Mouse (Mus musculus) small intestine, adult 2 months (tissue): Measurements from ENCODE around the gene Stx8. TPM values are rescaled to one million over a fixed set of nuclear protein-coding genes. Genes with fewer than 3 reads are reported as not detected.

Source experiments
- H3K27ac ChIP-seq: fragments of 200-500 bp; 2 replicates; pipeline ENCODE4 v1.5.1; 2012; ENCODE audit warnings: low read depth, low read length, control low read depth, inconsistent platforms; ENCODE audit not compliant: insufficient read depth
- H3K27me3 ChIP-seq: fragments of 200-500 bp; 2 replicates; pipeline ENCODE4 v1.6.1; 2012; ENCODE audit warnings: mild to moderate bottlenecking, moderate library complexity, low read length, inconsistent platforms; ENCODE audit not compliant: control insufficient read depth, insufficient read depth
- H3K36me3 ChIP-seq: fragments of 200-500 bp; 2 replicates; pipeline ENCODE4 v1.6.1; 2012; ENCODE audit warnings: mild to moderate bottlenecking, low read length, control low read depth, inconsistent platforms; ENCODE audit not compliant: control insufficient read depth, insufficient read depth
- H3K4me1 ChIP-seq: fragments of 200-500 bp; 2 replicates; pipeline ENCODE4 v1.6.1; 2012; ENCODE audit warnings: low read length, inconsistent platforms, mixed read lengths; ENCODE audit not compliant: control insufficient read depth, insufficient read depth, insufficient read length
- H3K4me3 ChIP-seq: fragments of 200-500 bp; 2 replicates; pipeline ENCODE4 v1.5.1; 2012; ENCODE audit warnings: low read depth, mild to moderate bottlenecking, control low read depth, inconsistent platforms, low read length, moderate library complexity
- CTCF ChIP-seq: fragments of 200-500 bp; IDR thresholded peaks from 2 replicates; pipeline ENCODE4 v1.5.1; 2012; ENCODE audit warnings: low read depth, mild to moderate bottlenecking, control low read depth, inconsistent platforms, low read length, moderate library complexity, mixed read lengths; ENCODE audit not compliant: insufficient replicate concordance, insufficient read length; ENCODE audit errors: extremely low read depth
- POLR2A ChIP-seq: fragments of 200-500 bp; IDR thresholded peaks from 2 replicates; pipeline ENCODE4 v1.6.1; 2012; ENCODE audit warnings: low read depth, mild to moderate bottlenecking, control low read depth, inconsistent platforms, low read length, moderate library complexity
- WGBS: fragments of 180-500 bp; shearing (Covaris S2); methylation state at CpG from one replicate; pipeline ENCODE4 v1.1.7; 2018; 5-methylcytosine and 5-hydroxymethylcytosine counted together
- polyA plus RNA-seq: library from polyadenylated mRNA; depleted of rRNA; stranded (reverse); fragments of >200 nt; gene quantifications from 2 replicates; pipeline ENCODE4 v1.2.3, GENCODE M21; 2012

The Stx8 gene
- polyA plus RNA-seq, 1 experiment: 2.4 TPM

GRCm38 (mm10) chr11:68168427-68168826 lies 202.4 kb downstream of the Stx8 start:
- 92% methylated on average over 4 of the region's 4 CpGs for WGBS
- H3K27me3 ChIP-seq: no peaks in the 10 kb centered on the region

GRCm38 (mm10) chr11:68171973-68172647 lies 206.1 kb downstream of the Stx8 start:
- H3K4me3 ChIP-seq: no peak overlapping the region
- TF ChIP-seq CTCF: no peak
- TF ChIP-seq POLR2A: no peak
- no peak overlapping the region for H3K27ac ChIP-seq
- H3K36me3 ChIP-seq: no peaks in the 10 kb centered on the region
- WGBS: 81% methylated on average over 7 of the region's 7 CpGs
- H3K4me1 ChIP-seq: no peaks in the 10 kb centered on the region
- no peaks in the 10 kb centered on the region for H3K27me3 ChIP-seq

More at GRCm38 (mm10) chr11:68168427-68168826, 202.4 kb downstream of the Stx8 start:
- H3K4me3 ChIP-seq: no peak overlapping the region
- H3K4me1 ChIP-seq: no peaks in the 10 kb centered on the region
- H3K36me3 ChIP-seq: no peaks in the 10 kb centered on the region
- no peak overlapping the region for H3K27ac ChIP-seq
- no peak for TF ChIP-seq POLR2A
- no peak for TF ChIP-seq CTCF

GRCm38 (mm10) chr11:68172648-68173045 lies 206.7 kb downstream of the Stx8 start:
- Histone ChIP-seq H3K4me3 (no peak overlapping the region), H3K36me3 (no peaks in the 10 kb centered on the region), H3K27me3 (no peaks in the 10 kb centered on the region), H3K4me1 (no peaks in the 10 kb centered on the region), H3K27ac (no peak overlapping the region)
- WGBS: 57% methylated on average over 4 of the region's 4 CpGs
- no peak for TF ChIP-seq POLR2A
- TF ChIP-seq CTCF: no peak

- H3K36me3 ChIP-seq: no peaks in the 10 kb centered on the region
- no peaks in the 10 kb centered on the region for H3K27me3 ChIP-seq
- H3K4me1 ChIP-seq: no peaks in the 10 kb centered on the region
- no peak overlapping the region for H3K27ac ChIP-seq
- WGBS: 49% methylated on average over 4 of the region's 4 CpGs
- TF ChIP-seq CTCF (no peak), POLR2A (no peak)
- no peak overlapping the region for H3K4me3 ChIP-seq
Observed at GRCm38 (mm10) chr11:68176550-68176949, 210.6 kb downstream of the Stx8 start.

GRCm38 (mm10) chr11:68177415-68177814 lies 211.4 kb downstream of the Stx8 start:
- Histone ChIP-seq H3K27ac (no peak overlapping the region), H3K27me3 (no peaks in the 10 kb centered on the region), H3K4me1 (no peaks in the 10 kb centered on the region), H3K4me3 (no peak overlapping the region), H3K36me3 (no peaks in the 10 kb centered on the region)
- TF ChIP-seq CTCF (no peak), POLR2A (no peak)
- 82% methylated on average over 7 of the region's 7 CpGs for WGBS

GRCm38 (mm10) chr11:68185647-68186046 lies 219.7 kb downstream of the Stx8 start:
- no peak for TF ChIP-seq CTCF
- TF ChIP-seq POLR2A: no peak
- WGBS: 98% methylated on average over 3 of the region's 3 CpGs
- Histone ChIP-seq H3K27me3 (no peaks in the 10 kb centered on the region), H3K27ac (no peak overlapping the region), H3K4me3 (no peak overlapping the region), H3K36me3 (no peaks in the 10 kb centered on the region), H3K4me1 (0 out of 2 replicates have a peak, but pooled peaks cover 2% of the 10 kb centered on the region)

- H3K27me3 ChIP-seq: no peaks in the 10 kb centered on the region
- no peaks in the 10 kb centered on the region for H3K36me3 ChIP-seq
- 0 out of 2 replicates have a peak, but pooled peaks cover 2% of the 10 kb centered on the region for H3K4me1 ChIP-seq
- TF ChIP-seq CTCF (no peak), POLR2A (no peak)
- no peak overlapping the region for H3K4me3 ChIP-seq
- no peak overlapping the region for H3K27ac ChIP-seq
- WGBS: 84% methylated on average over 8 of the region's 8 CpGs
Observed at GRCm38 (mm10) chr11:68187242-68187641, 221.2 kb downstream of the Stx8 start.
